Mouse (Mus musculus) intestine, embryonic 16.5 days (tissue): ENCODE data around the gene Spata4. TPM values are rescaled to one million over a fixed set of nuclear protein-coding genes. Genes with fewer than 3 reads are reported as not detected.
"Not testable (repeated sequence)": the region's sequence is repeated elsewhere in the genome, so short reads cannot be mapped to it uniquely, and the experiment has no call there.

ENCODE experiments used
- ATAC-seq: fragments of 200-750 bp; cut with Nextera tagmentation; 2 replicates; pipeline ENCODE4 v1.8.0; 2017; ENCODE audit warnings: moderate TSS enrichment, moderate library complexity
- H3K27ac ChIP-seq: fragments of 300-500 bp; sonication (generic); 2 replicates; pipeline ENCODE4 v1.5.1; 2014; ENCODE audit warnings: mild to moderate bottlenecking, low read length
- H3K27me3 ChIP-seq: fragments of 300-500 bp; sonication (generic); replicated peaks from 2 replicates; pipeline ENCODE4 v1.6.1; 2014; ENCODE audit warnings: low read length, control low read depth, mixed read lengths; ENCODE audit not compliant: control insufficient read depth, insufficient read depth
- H3K36me3 ChIP-seq: fragments of 300-500 bp; sonication (generic); 2 replicates; pipeline ENCODE4 v1.6.1; 2014; ENCODE audit warnings: low read length, control low read depth; ENCODE audit not compliant: control insufficient read depth, insufficient read depth
- H3K4me1 ChIP-seq: fragments of 300-500 bp; sonication (generic); 2 replicates; pipeline ENCODE4 v1.6.1; 2014; ENCODE audit warnings: low read length, control low read depth, mixed read lengths; ENCODE audit not compliant: control insufficient read depth, insufficient read depth
- H3K4me2 ChIP-seq: fragments of 300-500 bp; sonication (generic); 2 replicates; pipeline ENCODE4 v1.6.1; 2014; ENCODE audit warnings: low read depth, low read length, control low read depth
- H3K4me3 ChIP-seq: fragments of 300-500 bp; sonication (generic); 2 replicates; pipeline ENCODE4 v1.5.1; 2014; ENCODE audit warnings: mild to moderate bottlenecking, low read length
- H3K9ac ChIP-seq: fragments of 300-500 bp; sonication (generic); 2 replicates; pipeline ENCODE4 v1.6.1; 2014; ENCODE audit warnings: low read depth, low read length
- H3K9me3 ChIP-seq: fragments of 300-500 bp; sonication (generic); 2 replicates; pipeline ENCODE4 v1.6.1; 2016; ENCODE audit warnings: low read length, control low read depth; ENCODE audit not compliant: control insufficient read depth
- WGBS: fragments of 180-500 bp; shearing (Covaris S2); extraction: QIAGEN DNeasy Blood & Tissue Kit; methylation state at CpG from one replicate; pipeline ENCODE4 v1.1.7; 2014; 5-methylcytosine and 5-hydroxymethylcytosine counted together
- polyA plus RNA-seq: library from polyadenylated mRNA; unstranded; fragments of >200 nt; fragmentation: Nextera tagmentation; extraction: Ambion mirVana; gene quantifications from 2 replicates; pipeline ENCODE4 v1.2.1, GENCODE M21; 2015

Spata4 gene
- polyA plus RNA-seq, 1 experiment from 2014 or later, result not detected

DNA sequence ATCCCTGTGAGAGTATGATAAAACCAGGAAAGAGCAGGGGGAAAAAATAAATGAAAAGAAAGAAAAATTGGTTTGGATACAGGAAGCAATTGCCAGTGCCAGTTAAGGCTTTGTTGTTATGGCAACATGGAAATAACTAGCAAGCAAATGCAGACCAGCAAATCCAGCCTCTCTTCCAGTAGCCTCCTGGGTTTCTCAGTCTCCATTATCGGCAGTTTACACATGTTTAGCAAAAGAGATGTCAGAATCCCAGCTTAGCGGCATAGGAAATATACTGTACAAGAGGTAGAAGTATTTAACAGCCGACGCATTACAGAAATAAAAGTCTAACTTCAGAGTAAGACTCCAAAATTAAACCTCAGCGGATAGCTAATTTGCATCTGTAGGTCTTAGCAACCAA, 5.9 kb upstream of the Spata4 start:
- Histone ChIP-seq H3K27me3 (no peaks in the 10 kb centered on the region), H3K27ac (no peak overlapping the region), H3K4me1 (no peaks in the 10 kb centered on the region), H3K9me3 (no peaks in the 10 kb centered on the region), H3K9ac (no peak overlapping the region), H3K4me3 (no peak overlapping the region), H3K36me3 (no peaks in the 10 kb centered on the region), H3K4me2 (no peak overlapping the region)
- WGBS, result 79% methylated on average over 5 of the region's 5 CpGs
- no peak for ATAC-seq

DNA sequence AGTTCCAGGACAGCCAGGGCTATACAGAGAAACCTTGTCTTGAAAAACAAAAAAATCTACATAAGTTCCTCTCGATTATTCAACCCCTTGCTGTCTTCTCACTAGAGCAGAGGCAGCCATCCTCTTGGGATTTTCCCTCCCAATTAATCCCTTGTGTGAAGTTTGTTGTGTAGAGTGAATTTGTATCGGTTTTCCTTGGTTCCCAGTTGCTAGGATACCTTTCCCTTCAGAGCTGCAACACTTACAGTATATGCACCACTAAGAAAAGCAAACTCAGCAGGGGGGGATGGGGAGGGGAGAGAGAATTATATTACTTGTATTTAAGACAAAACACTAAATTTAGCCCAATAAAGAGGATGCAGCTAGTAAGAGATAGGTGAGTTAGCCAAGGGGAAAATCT, 4.5 kb upstream of the Spata4 start:
- H3K27me3 ChIP-seq, result no peaks in the 10 kb centered on the region
- H3K9ac ChIP-seq, result no peak overlapping the region
- no peaks in the 10 kb centered on the region for H3K36me3 ChIP-seq
- ATAC-seq, result no peak
- no peak overlapping the region for H3K4me3 ChIP-seq
- no peaks in the 10 kb centered on the region for H3K4me1 ChIP-seq
- no peak overlapping the region for H3K4me2 ChIP-seq
- no peaks in the 10 kb centered on the region for H3K9me3 ChIP-seq
- WGBS, result 73% methylated on average over 2 of the region's 2 CpGs
- H3K27ac ChIP-seq, result no peak overlapping the region

DNA sequence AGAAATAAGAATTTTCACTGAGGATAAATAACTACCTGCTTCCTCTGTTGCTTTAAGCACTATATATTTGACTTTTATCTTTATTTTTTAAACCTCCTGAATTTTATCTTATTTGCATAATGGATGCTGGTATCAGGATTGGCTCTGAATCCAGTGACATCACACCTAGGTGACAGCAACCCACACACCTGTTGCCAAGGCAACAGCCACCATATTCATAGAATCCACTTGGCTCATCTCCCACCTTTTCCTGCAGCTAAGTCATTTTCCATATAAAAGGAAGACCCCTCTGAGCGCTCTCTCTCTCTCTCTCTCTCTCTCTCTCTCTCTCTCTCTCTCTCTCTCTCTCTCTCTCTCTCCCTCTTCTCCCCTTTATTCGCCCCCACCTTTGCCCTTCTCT, 3.6 kb upstream of the Spata4 start:
- H3K4me1 ChIP-seq, result no peaks in the 10 kb centered on the region
- H3K9me3 ChIP-seq, result no peaks in the 10 kb centered on the region
- H3K36me3 ChIP-seq, result no peaks in the 10 kb centered on the region
- H3K4me3 ChIP-seq, result no peak overlapping the region
- no peak for ATAC-seq
- no peak overlapping the region for H3K4me2 ChIP-seq
- no peak overlapping the region for H3K27ac ChIP-seq
- 86% methylated on average over 2 of the region's 2 CpGs for whole genome bisulfite sequencing
- H3K27me3 ChIP-seq, result no peaks in the 10 kb centered on the region
- H3K9ac ChIP-seq, result no peak overlapping the region

DNA sequence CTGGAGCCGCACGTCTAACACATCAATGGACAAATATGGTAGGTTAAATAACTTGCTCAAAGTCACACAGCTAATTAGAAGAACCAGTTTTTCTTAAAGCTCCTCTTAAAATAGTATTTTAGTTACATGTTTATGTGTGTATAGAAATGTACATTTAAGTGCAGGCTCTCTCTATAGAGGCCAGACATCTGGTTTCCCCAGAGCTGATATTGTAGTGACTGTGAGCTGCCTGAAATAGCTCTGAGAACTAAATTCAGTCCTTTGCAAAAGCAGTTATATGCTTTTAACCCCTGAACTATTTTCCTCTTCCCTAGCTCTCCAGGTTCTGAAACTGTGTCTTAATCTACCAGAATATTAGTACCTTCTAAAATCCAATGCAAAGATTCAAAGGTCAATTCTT, 3.2 kb upstream of the Spata4 start:
- H3K27me3 ChIP-seq, result no peaks in the 10 kb centered on the region
- H3K9ac ChIP-seq, result no peak overlapping the region
- no peak overlapping the region for H3K4me2 ChIP-seq
- ATAC-seq, result no peak
- no peak overlapping the region for H3K4me3 ChIP-seq
- WGBS, result 93% methylated on average over 2 of the region's 2 CpGs
- H3K27ac ChIP-seq, result no peak overlapping the region
- H3K36me3 ChIP-seq, result no peaks in the 10 kb centered on the region
- H3K4me1 ChIP-seq, result no peaks in the 10 kb centered on the region
- H3K9me3 ChIP-seq, result no peaks in the 10 kb centered on the region

DNA sequence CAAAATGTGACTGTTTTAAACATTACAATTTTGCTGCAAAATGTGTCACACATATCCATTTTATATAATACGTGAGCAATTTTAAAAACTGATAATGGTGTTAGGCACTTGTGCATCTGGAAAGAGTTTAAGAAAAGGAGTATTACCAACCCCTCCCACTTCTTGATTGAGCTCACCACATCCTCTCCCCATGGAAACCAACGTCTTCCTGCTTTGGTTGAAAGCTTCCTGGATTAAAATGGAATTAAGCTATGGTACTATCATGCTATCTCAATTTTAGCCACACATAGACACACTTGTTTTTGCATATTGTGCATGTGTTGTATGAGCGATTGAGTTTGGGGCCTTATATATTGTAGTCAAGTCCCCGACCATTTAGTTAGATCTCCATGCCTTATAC, 2.9 kb downstream of the Spata4 start:
- Histone ChIP-seq H3K4me2 (no peak overlapping the region), H3K9ac (no peak overlapping the region), H3K27ac (no peak overlapping the region), H3K4me3 (no peak overlapping the region), H3K9me3 (no peaks in the 10 kb centered on the region), H3K27me3 (no peaks in the 10 kb centered on the region), H3K4me1 (no peaks in the 10 kb centered on the region), H3K36me3 (no peaks in the 10 kb centered on the region)
- ATAC-seq, result no peak
- WGBS, result 85% methylated on average over 4 of the region's 4 CpGs

DNA sequence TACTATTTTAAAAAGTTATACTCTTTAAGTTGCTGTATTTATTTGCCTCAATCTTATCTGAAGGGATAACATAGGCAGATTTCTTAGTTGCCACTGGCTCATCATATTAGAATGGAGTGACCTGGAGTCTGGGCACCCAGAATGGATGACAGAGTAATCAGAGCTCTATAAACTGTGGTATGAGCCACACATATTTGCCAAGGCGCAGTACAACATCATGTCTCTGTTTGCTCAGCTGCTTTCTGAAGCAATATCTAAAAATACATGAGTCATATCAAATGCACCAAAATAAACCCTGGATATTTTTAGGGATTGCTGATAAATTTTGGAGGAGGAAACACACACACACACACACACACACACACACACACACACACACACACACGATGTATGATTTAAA, 8.8 kb downstream of the Spata4 start:
- H3K27ac ChIP-seq, result no peak overlapping the region
- no peak overlapping the region for H3K9ac ChIP-seq
- no peaks in the 10 kb centered on the region for H3K4me1 ChIP-seq
- H3K9me3 ChIP-seq, result no peaks in the 10 kb centered on the region
- ATAC-seq, result no peak
- no peaks in the 10 kb centered on the region for H3K27me3 ChIP-seq
- H3K36me3 ChIP-seq, result no peaks in the 10 kb centered on the region
- no peak overlapping the region for H3K4me3 ChIP-seq
- H3K4me2 ChIP-seq, result no peak overlapping the region
- 89% methylated on average over 2 of the region's 2 CpGs for WGBS

DNA sequence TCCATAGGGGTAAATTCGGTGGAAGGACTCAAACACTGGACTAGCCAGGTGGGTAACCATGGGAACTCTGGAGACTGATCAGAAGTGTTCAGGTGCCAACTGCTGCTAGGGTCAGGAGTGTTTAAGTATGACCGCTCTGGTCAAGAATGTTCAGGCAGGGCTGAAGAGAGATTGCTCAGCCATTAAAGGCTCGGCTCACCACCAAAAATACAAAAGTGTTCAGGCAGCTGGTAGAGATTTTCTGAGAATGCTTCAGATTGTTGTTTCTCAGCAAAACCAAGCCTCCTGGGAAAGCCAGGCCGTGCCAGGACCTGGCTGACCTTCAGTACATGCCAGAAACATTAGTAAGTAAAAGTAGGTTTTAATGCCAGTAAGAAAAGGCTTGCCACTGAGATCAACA, 9.7 kb downstream of the Spata4 start:
- Histone ChIP-seq H3K4me1 (no peaks in the 10 kb centered on the region), H3K27me3 (no peaks in the 10 kb centered on the region), H3K4me2 (no peak overlapping the region), H3K9me3 (no peaks in the 10 kb centered on the region), H3K9ac (no peak overlapping the region), H3K36me3 (no peaks in the 10 kb centered on the region), H3K4me3 (no peak overlapping the region), H3K27ac (no peak overlapping the region)
- ATAC-seq, result no peak
- WGBS, result 77% methylated on average over 4 of the region's 4 CpGs

DNA sequence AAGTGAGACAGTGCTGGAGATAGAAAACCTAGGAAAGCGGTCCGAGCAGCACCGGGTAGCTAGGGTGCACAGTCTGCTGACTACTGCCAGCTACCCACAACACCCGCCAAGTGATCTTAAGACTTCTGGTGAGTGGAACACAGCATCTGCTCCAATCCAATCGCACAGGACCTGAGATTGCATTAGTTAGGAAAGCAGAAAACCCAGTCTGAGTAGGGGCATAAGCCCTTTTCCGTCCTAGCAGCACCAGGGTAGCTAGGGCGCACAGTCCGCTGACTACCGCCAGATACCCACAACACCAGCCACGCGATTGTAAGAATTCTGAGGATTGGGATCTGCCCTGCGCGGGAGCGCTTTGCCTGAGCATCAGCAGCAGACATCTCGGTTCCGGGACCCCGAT, 16.1 kb downstream of the Spata4 start:
- WGBS, result 79% methylated on average over 17 of the region's 17 CpGs

DNA sequence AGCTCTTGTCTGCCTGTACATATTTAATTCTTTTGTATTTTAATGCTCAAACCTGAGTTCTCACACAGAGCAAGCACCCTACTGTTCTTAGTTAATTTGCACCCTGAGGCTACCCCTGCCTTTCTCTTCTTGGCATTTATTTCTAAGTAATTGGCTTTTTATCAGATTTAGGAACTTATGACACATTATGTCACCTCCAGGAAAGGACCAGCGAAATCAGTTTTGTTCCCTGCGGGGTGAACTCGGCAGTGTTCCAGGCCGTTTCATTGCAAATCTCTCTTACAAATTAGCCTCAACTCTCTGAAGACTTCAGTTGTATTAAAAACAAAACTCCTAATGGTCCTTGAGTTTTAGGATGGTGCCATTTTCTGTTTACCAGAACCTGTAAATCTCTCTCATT, 38.1 kb downstream of the Spata4 start:
- no peaks in the 10 kb centered on the region for H3K36me3 ChIP-seq
- H3K4me2 ChIP-seq, result no peak overlapping the region
- no peaks in the 10 kb centered on the region for H3K9me3 ChIP-seq
- H3K9ac ChIP-seq, result no peak overlapping the region
- H3K4me3 ChIP-seq, result no peak overlapping the region
- no peaks in the 10 kb centered on the region for H3K27me3 ChIP-seq
- H3K4me1 ChIP-seq, result no peaks in the 10 kb centered on the region
- no peak for ATAC-seq
- H3K27ac ChIP-seq, result no peak overlapping the region
- WGBS, result 73% methylated on average over 4 of the region's 4 CpGs

More for the DNA sequence above, 16.1 kb downstream of the Spata4 start:
- not testable (repeated sequence) for H3K27me3 ChIP-seq, H3K9ac ChIP-seq, H3K9me3 ChIP-seq, H3K27ac ChIP-seq, H3K36me3 ChIP-seq, H3K4me1 ChIP-seq, H3K4me2 ChIP-seq, H3K4me3 ChIP-seq, ATAC-seq
